Mouse (Mus musculus): ENCODE results near the gene Khk. TPM values are rescaled to one million over a fixed set of nuclear protein-coding genes. Genes with fewer than 3 reads are reported as not detected.

Khk gene
- 8.0 TPM for polyA plus RNA-seq (2015; fragmentation: Illumina TruSeq; extraction: RNeasy Lipid Tissue Mini Kit (QIAGEN cat#74804); ENCODE audit: insufficient read depth, low replicate concordance)

GRCm38 (mm10) chr5:30921256-30922033 lies at the start of gene Khk:
TSS of gene Khk (plus strand) at chr5:30921431.

GRCm38 (mm10) chr5:30888337-30889087 lies 32.7 kb upstream of the Khk start, which contains the start of gene Agbl5:
TSS of gene Agbl5 (plus strand) at chr5:30888694.

GRCm38 (mm10) chr5:30907413-30908059 lies 13.7 kb upstream of the Khk start, which contains the start of gene Ost4:
TSS of gene Ost4 (minus strand) at chr5:30907788.

GRCm38 (mm10) chr5:30913060-30913841 lies 8.0 kb upstream of the Khk start, which contains the start of gene Emilin1:
TSS of gene Emilin1 (plus strand) at chr5:30913402.

GRCm38 (mm10) chr5:30944956-30945781 lies 23.9 kb downstream of the Khk start, which contains the start of gene Cgref1:
TSS of gene Cgref1 (minus strand) at chr5:30945591.

GRCm38 (mm10) chr5:30959966-30960501 lies 38.8 kb downstream of the Khk start, which contains the start of gene Preb:
TSS of gene Preb (minus strand) at chr5:30960361.

GRCm38 (mm10) chr5:30968416-30968815 lies 47.2 kb downstream of the Khk start, which contains the start of gene Tcf23:
TSS of gene Tcf23 (plus strand) at chr5:30968662.

Other genes starting within 250 kb of the Khk start
- 0.04 TPM for gene Dpysl5, start 209.9 kb upstream of the Khk start, polyA plus RNA-seq (2015; fragmentation: Illumina TruSeq; extraction: RNeasy Lipid Tissue Mini Kit (QIAGEN cat#74804); ENCODE audit: insufficient read depth, low replicate concordance)
- gene Mapre3, start 106.8 kb upstream of the Khk start, polyA plus RNA-seq (2015; fragmentation: Illumina TruSeq; extraction: RNeasy Lipid Tissue Mini Kit (QIAGEN cat#74804); ENCODE audit: insufficient read depth, low replicate concordance), result 10.2 TPM
- gene Tmem214, start 53.4 kb upstream of the Khk start, polyA plus RNA-seq (2015; fragmentation: Illumina TruSeq; extraction: RNeasy Lipid Tissue Mini Kit (QIAGEN cat#74804); ENCODE audit: insufficient read depth, low replicate concordance), result 22.5 TPM
- gene Agbl5, start 32.7 kb upstream of the Khk start, polyA plus RNA-seq (2015; fragmentation: Illumina TruSeq; extraction: RNeasy Lipid Tissue Mini Kit (QIAGEN cat#74804); ENCODE audit: insufficient read depth, low replicate concordance), result 9.6 TPM
- gene Ost4, start 13.6 kb upstream of the Khk start, polyA plus RNA-seq (2015; fragmentation: Illumina TruSeq; extraction: RNeasy Lipid Tissue Mini Kit (QIAGEN cat#74804); ENCODE audit: insufficient read depth, low replicate concordance), result 182 TPM
- 12.1 TPM for gene Emilin1, start 8.0 kb upstream of the Khk start, polyA plus RNA-seq (2015; fragmentation: Illumina TruSeq; extraction: RNeasy Lipid Tissue Mini Kit (QIAGEN cat#74804); ENCODE audit: insufficient read depth, low replicate concordance)
- gene Cgref1, start 24.2 kb downstream of the Khk start, polyA plus RNA-seq (2015; fragmentation: Illumina TruSeq; extraction: RNeasy Lipid Tissue Mini Kit (QIAGEN cat#74804); ENCODE audit: insufficient read depth, low replicate concordance), result not detected
- gene Preb, start 38.9 kb downstream of the Khk start, polyA plus RNA-seq (2015; fragmentation: Illumina TruSeq; extraction: RNeasy Lipid Tissue Mini Kit (QIAGEN cat#74804); ENCODE audit: insufficient read depth, low replicate concordance), result 147 TPM
- 0.54 TPM for gene Tcf23, start 47.2 kb downstream of the Khk start, polyA plus RNA-seq (2015; fragmentation: Illumina TruSeq; extraction: RNeasy Lipid Tissue Mini Kit (QIAGEN cat#74804); ENCODE audit: insufficient read depth, low replicate concordance)
- 100 TPM for gene Atraid, start 126.9 kb downstream of the Khk start, polyA plus RNA-seq (2015; fragmentation: Illumina TruSeq; extraction: RNeasy Lipid Tissue Mini Kit (QIAGEN cat#74804); ENCODE audit: insufficient read depth, low replicate concordance)
- 5.0 TPM for gene Slc5a6, start 127.5 kb downstream of the Khk start, polyA plus RNA-seq (2015; fragmentation: Illumina TruSeq; extraction: RNeasy Lipid Tissue Mini Kit (QIAGEN cat#74804); ENCODE audit: insufficient read depth, low replicate concordance)
- 12.4 TPM for gene Cad, start 133.3 kb downstream of the Khk start, polyA plus RNA-seq (2015; fragmentation: Illumina TruSeq; extraction: RNeasy Lipid Tissue Mini Kit (QIAGEN cat#74804); ENCODE audit: insufficient read depth, low replicate concordance)
- gene Dnajc5g, start 184.9 kb downstream of the Khk start, polyA plus RNA-seq (2015; fragmentation: Illumina TruSeq; extraction: RNeasy Lipid Tissue Mini Kit (QIAGEN cat#74804); ENCODE audit: insufficient read depth, low replicate concordance), result not detected
- gene Slc30a3, start 186.8 kb downstream of the Khk start, polyA plus RNA-seq (2015; fragmentation: Illumina TruSeq; extraction: RNeasy Lipid Tissue Mini Kit (QIAGEN cat#74804); ENCODE audit: insufficient read depth, low replicate concordance), result not detected
- not detected for gene Trim54, start 195.3 kb downstream of the Khk start, polyA plus RNA-seq (2015; fragmentation: Illumina TruSeq; extraction: RNeasy Lipid Tissue Mini Kit (QIAGEN cat#74804); ENCODE audit: insufficient read depth, low replicate concordance)
- not detected for gene Ucn, start 217.4 kb downstream of the Khk start, polyA plus RNA-seq (2015; fragmentation: Illumina TruSeq; extraction: RNeasy Lipid Tissue Mini Kit (QIAGEN cat#74804); ENCODE audit: insufficient read depth, low replicate concordance)
- 37.0 TPM for gene Mpv17, start 232.8 kb downstream of the Khk start, polyA plus RNA-seq (2015; fragmentation: Illumina TruSeq; extraction: RNeasy Lipid Tissue Mini Kit (QIAGEN cat#74804); ENCODE audit: insufficient read depth, low replicate concordance)

Data from spleen, adult 10 weeks (tissue).